Mouse (Mus musculus) limb, embryonic 12.5 days (tissue): ENCODE measurements at regions not wholly inside any gene's neighbourhood (a gene's known extent, or its start where the extent isn't known, plus 50 kb on each side); places are given as distances from the start of the nearest gene placed in this dataset.

Experiments used
- ATAC-seq: fragments of 200-750 bp; cut with Nextera tagmentation; 2 replicates; pipeline ENCODE4 v1.8.0; 2017; ENCODE audit warnings: low read depth, moderate TSS enrichment; ENCODE audit not compliant: insufficient number of reproducible peaks, insufficient read depth, low FRiP score, low TSS enrichment
- H3K27ac ChIP-seq: fragments of 300-500 bp; sonication (generic); 2 replicates; pipeline ENCODE4 v1.5.1; 2016; ENCODE audit warnings: mild to moderate bottlenecking, moderate library complexity
- H3K27me3 ChIP-seq: fragments of 300-500 bp; sonication (generic); 2 replicates; pipeline ENCODE4 v1.6.1; 2016; ENCODE audit warnings: mild to moderate bottlenecking, moderate library complexity
- H3K36me3 ChIP-seq: fragments of 300-500 bp; sonication (generic); 2 replicates; pipeline ENCODE4 v1.6.1; 2016; ENCODE audit warnings: mild to moderate bottlenecking, moderate library complexity
- H3K4me1 ChIP-seq: fragments of 300-500 bp; sonication (generic); replicated peaks from 2 replicates; pipeline ENCODE4 v1.6.1; 2016
- H3K4me2 ChIP-seq: fragments of 300-500 bp; sonication (generic); 2 replicates; pipeline ENCODE4 v1.6.1; 2016; ENCODE audit warnings: mild to moderate bottlenecking, moderate library complexity
- H3K4me3 ChIP-seq: fragments of 300-500 bp; sonication (generic); replicated peaks from 2 replicates; pipeline ENCODE4 v1.5.1; 2016; ENCODE audit warnings: mild to moderate bottlenecking
- H3K9ac ChIP-seq: fragments of 300-500 bp; sonication (generic); replicated peaks from 2 replicates; pipeline ENCODE4 v1.6.1; 2016; ENCODE audit warnings: mild to moderate bottlenecking, moderate library complexity
- H3K9me3 ChIP-seq: fragments of 300-500 bp; sonication (generic); 2 replicates; pipeline ENCODE4 v1.6.1; 2016; ENCODE audit warnings: mild to moderate bottlenecking, moderate library complexity
- whole genome bisulfite sequencing: fragments of 180-500 bp; shearing (Covaris S2); methylation state at CpG from one replicate; pipeline ENCODE4 v1.1.7; 2016; 5-methylcytosine and 5-hydroxymethylcytosine counted together

- H3K27ac ChIP-seq, result no peak overlapping the region
- H3K4me1 ChIP-seq, result peaks cover 20% of the 10 kb centered on the region
- H3K36me3 ChIP-seq, result no peaks in the 10 kb centered on the region
- H3K4me3 ChIP-seq, result no peak overlapping the region
- no peaks in the 10 kb centered on the region for H3K9me3 ChIP-seq
- H3K4me2 ChIP-seq, result no peak overlapping the region
- ATAC-seq, result no peak
- H3K9ac ChIP-seq, result no peak overlapping the region
- 64% methylated on average over 10 of the region's 10 CpGs for WGBS
- H3K27me3 ChIP-seq, result no peaks in the 10 kb centered on the region
These were observed 72.3 kb upstream of the Ptpn1 start for GRCm38 (mm10) chr2:167859575-167859974.

DNA sequence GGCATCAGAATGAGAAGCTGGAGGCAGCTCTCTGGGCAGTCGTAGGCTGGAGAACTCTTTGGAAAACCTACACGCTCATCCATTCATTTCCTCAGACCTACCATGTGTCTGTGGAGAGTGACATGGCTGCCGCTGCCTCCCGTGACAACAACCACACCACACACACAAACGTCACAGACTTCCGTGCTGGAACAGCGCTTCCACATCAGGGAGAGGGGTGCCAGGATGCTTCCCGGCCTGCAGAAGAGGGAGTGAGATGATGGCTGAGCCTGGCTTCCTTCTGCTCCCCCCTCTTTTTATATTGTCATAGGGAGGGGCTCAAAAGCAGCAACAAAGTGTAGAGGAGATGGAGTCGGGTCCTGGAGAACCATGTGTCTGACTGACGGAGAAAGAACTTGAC, 73.5 kb upstream of the Ptpn1 start:
- no peak overlapping the region for H3K4me3 ChIP-seq
- H3K9ac ChIP-seq, result no peak overlapping the region
- H3K4me2 ChIP-seq, result no peak overlapping the region
- no peak for ATAC-seq
- no peaks in the 10 kb centered on the region for H3K36me3 ChIP-seq
- peaks cover 20% of the 10 kb centered on the region for H3K4me1 ChIP-seq
- H3K27me3 ChIP-seq, result no peaks in the 10 kb centered on the region
- no peaks in the 10 kb centered on the region for H3K9me3 ChIP-seq
- 71% methylated on average over 10 of the region's 10 CpGs for WGBS
- no peak overlapping the region for H3K27ac ChIP-seq

GRCm38 (mm10) chr2:167857911-167858310, 73.9 kb upstream of the Ptpn1 start:
- WGBS, result 62% methylated on average over 8 of the region's 8 CpGs
- Histone ChIP-seq H3K27ac (no peak overlapping the region), H3K4me1 (peaks cover 20% of the 10 kb centered on the region), H3K9ac (no peak overlapping the region), H3K4me3 (no peak overlapping the region), H3K4me2 (no peak overlapping the region), H3K9me3 (no peaks in the 10 kb centered on the region), H3K27me3 (no peaks in the 10 kb centered on the region), H3K36me3 (no peaks in the 10 kb centered on the region)
- no peak for ATAC-seq

GRCm38 (mm10) chr2:167856920-167857475, 74.9 kb upstream of the Ptpn1 start:
- H3K4me1 ChIP-seq, result peaks cover 25% of the 10 kb centered on the region
- no peaks in the 10 kb centered on the region for H3K27me3 ChIP-seq
- no peak overlapping the region for H3K4me2 ChIP-seq
- WGBS, result 71% methylated on average over 10 of the region's 10 CpGs
- H3K9ac ChIP-seq, result no peak overlapping the region
- no peaks in the 10 kb centered on the region for H3K36me3 ChIP-seq
- H3K27ac ChIP-seq, result no peak overlapping the region
- no peak overlapping the region for H3K4me3 ChIP-seq
- no peak for ATAC-seq
- H3K9me3 ChIP-seq, result no peaks in the 10 kb centered on the region

- Histone ChIP-seq H3K4me1 (peaks cover 34% of the 10 kb centered on the region), H3K27me3 (no peaks in the 10 kb centered on the region), H3K9me3 (no peaks in the 10 kb centered on the region), H3K4me3 (no peak overlapping the region), H3K27ac (peak overlapping the region; percentile 69), H3K9ac (no peak overlapping the region), H3K4me2 (no peak overlapping the region), H3K36me3 (no peaks in the 10 kb centered on the region)
- WGBS, result 54% methylated on average over 3 of the region's 3 CpGs
- no peak for ATAC-seq
These were observed 75.8 kb upstream of the Ptpn1 start for GRCm38 (mm10) chr2:167856020-167856419.

DNA sequence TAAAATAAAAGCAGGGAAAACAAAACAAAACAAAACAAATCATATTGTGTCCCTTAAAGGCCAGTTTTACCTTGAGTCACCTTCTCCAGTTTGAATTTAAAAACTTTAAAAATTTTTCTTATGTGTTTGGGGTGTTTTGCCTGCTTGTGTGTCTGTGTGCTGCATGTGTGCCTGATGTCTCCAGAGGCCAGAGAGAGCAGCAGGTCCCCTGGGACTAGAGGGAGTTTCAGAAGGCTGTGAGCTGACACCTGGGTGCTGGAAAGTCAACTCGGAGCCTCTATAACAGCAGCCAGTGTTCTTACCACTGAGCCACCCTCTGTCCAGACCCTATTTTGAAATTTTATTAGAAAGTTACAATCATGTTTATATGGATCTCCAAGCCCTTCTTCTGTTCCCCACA, 77.8 kb upstream of the Ptpn1 start:
- H3K27me3 ChIP-seq, result no peaks in the 10 kb centered on the region
- H3K4me3 ChIP-seq, result no peak overlapping the region
- no peak overlapping the region for H3K9ac ChIP-seq
- WGBS, result 74% methylated on average over 1 of the region's 1 CpGs
- no peak for ATAC-seq
- H3K27ac ChIP-seq, result no peak overlapping the region
- H3K4me2 ChIP-seq, result no peak overlapping the region
- peaks cover 36% of the 10 kb centered on the region for H3K4me1 ChIP-seq
- no peaks in the 10 kb centered on the region for H3K36me3 ChIP-seq
- no peaks in the 10 kb centered on the region for H3K9me3 ChIP-seq

DNA sequence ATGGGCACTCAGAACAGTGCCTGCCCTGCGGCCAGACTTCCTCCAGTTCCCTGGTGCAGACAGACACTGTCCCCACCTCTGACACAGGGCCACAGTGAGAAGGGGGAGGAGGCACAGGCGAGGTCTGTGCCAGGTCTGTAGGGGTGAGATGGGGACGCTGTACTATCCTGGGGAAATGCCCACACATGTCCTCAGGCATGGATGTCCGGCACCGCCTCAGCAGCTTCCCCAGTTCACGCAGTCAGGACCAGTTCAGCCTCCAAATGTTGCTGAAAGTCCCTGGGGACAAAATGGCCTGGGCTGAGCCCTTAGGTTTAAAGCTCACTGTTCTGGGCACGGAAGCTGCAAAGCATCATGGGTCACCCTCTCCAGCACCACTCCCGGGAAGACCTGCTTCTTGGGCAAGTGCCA, 78.4 kb upstream of the Ptpn1 start:
- Histone ChIP-seq H3K9ac (no peak overlapping the region), H3K4me1 (peaks cover 36% of the 10 kb centered on the region), H3K27ac (no peak overlapping the region), H3K9me3 (no peaks in the 10 kb centered on the region), H3K27me3 (no peaks in the 10 kb centered on the region), H3K4me2 (no peak overlapping the region), H3K36me3 (no peaks in the 10 kb centered on the region), H3K4me3 (no peak overlapping the region)
- 68% methylated on average over 8 of the region's 8 CpGs for WGBS
- no peak for ATAC-seq

DNA sequence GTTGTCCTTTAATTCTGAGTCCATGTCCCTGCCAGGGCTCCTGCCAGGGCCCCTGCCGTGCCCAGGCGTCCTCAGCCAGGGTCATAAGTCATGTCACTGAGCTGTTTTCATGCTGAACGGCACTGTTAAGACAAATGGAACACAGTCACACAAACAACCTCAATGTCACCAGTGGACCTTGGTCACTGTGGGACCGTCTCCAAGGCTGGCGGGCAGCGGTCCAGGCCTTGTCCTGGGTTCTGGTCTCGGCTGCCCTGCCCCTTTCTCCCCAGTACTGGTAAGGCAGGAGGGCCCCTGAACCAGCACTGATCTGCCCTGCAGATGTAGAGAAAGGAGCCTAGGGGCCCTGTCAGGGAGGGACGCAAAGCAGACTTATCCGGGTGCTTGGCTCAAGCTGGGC, 79.3 kb upstream of the Ptpn1 start:
- no peak overlapping the region for H3K9ac ChIP-seq
- no peaks in the 10 kb centered on the region for H3K27me3 ChIP-seq
- no peak overlapping the region for H3K4me2 ChIP-seq
- H3K4me3 ChIP-seq, result no peak overlapping the region
- no peaks in the 10 kb centered on the region for H3K9me3 ChIP-seq
- H3K36me3 ChIP-seq, result no peaks in the 10 kb centered on the region
- no peak overlapping the region for H3K27ac ChIP-seq
- WGBS, result 64% methylated on average over 9 of the region's 9 CpGs
- no peak for ATAC-seq
- peaks cover 32% of the 10 kb centered on the region for H3K4me1 ChIP-seq

- Histone ChIP-seq H3K4me1 (peaks cover 32% of the 10 kb centered on the region), H3K9ac (no peak overlapping the region), H3K4me2 (0 out of 2 replicates have a peak overlapping the region, but pooled peaks have one; percentile 2), H3K27me3 (no peaks in the 10 kb centered on the region), H3K9me3 (no peaks in the 10 kb centered on the region), H3K36me3 (no peaks in the 10 kb centered on the region), H3K4me3 (no peak overlapping the region), H3K27ac (no peak overlapping the region)
- ATAC-seq, result no peak
- 23% methylated on average over 11 of the region's 11 CpGs for WGBS
These were observed 80.5 kb upstream of the Ptpn1 start for GRCm38 (mm10) chr2:167851216-167851896.

DNA sequence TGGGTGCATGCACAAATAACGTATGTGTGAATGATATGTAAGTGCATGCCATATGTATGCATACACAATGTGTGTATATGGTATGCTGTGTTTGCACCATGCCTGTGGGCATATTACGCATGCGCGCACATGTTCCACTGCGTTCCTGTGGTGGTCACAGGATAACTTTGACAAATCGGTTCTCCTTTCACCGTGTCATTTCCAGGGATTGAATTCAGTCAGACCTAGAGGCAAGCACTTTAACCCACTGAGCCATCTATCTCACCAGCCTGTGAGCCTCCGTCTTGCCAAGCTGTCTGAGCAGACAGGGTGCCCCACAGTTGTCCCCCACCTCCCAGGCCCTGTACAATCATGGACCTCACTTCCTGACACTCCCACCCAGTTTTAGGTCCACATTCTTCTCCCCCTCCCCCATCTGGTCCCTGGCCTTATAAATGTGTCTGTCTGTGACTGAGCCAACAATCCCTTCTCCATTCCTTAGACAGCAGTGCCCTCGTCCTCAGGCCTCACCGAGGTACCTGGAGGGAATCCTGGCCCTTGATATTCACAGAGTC, 81.8 kb upstream of the Ptpn1 start:
- no peak for ATAC-seq
- Histone ChIP-seq H3K4me2 (no peak overlapping the region), H3K27me3 (no peaks in the 10 kb centered on the region), H3K9ac (no peak overlapping the region), H3K4me1 (peaks cover 24% of the 10 kb centered on the region), H3K36me3 (no peaks in the 10 kb centered on the region), H3K4me3 (no peak overlapping the region), H3K27ac (no peak overlapping the region), H3K9me3 (no peaks in the 10 kb centered on the region)
- 76% methylated on average over 10 of the region's 10 CpGs for whole genome bisulfite sequencing

DNA sequence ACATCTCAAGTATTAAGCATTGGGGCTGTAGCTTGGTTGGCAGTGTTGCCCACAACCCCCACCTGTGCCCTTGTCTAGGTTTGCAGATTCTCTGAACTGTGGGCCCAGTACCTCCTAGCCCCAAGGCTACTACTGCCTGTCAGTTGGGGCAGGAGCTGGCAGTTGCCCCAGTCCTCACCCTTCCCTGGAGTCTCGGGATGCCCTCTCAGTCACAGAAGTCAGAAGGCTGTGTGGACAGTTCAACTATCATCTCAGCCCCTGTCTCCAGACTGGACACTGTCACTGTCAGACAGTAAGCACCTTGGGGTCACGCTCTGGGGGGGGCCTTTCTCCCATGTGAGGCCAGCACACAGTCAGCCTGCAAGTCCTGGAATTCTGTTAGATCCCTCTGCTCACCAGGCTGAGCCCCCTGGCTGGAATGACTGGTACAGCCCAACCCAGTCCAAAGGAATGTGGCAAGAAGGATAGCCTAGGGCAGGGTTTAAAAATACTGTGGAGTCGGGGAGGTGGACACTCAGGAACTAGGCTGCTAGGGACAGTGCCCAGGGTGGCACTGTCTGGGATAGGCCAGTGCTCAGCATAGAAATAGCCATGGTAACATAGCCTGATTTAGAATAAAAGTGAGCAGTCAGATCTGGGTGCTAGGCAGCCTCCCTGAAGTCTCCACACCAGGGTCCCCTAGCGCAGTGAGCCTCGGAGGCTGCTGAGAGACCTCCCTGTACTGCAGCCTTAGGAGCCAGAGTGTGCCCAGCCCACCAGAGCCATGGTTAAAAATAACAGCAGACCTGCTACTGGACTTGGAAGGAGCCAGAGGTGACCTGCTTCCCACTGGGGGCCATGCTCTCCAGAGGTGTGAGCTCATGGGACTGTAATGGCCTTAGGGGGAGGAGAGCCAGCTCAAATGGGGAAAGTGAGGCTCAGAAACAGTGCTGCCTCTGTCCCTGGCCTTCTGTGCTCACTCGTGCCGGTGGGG, 83.1 kb upstream of the Ptpn1 start:
- H3K4me2 ChIP-seq, result no peak overlapping the region
- peaks cover 24% of the 10 kb centered on the region for H3K4me1 ChIP-seq
- H3K4me3 ChIP-seq, result no peak overlapping the region
- no peaks in the 10 kb centered on the region for H3K36me3 ChIP-seq
- H3K27ac ChIP-seq, result no peak overlapping the region
- H3K27me3 ChIP-seq, result no peaks in the 10 kb centered on the region
- no peak overlapping the region for H3K9ac ChIP-seq
- H3K9me3 ChIP-seq, result no peaks in the 10 kb centered on the region
- WGBS, result 63% methylated on average over 7 of the region's 7 CpGs
- ATAC-seq, result no peak
